Mouse (Mus musculus) bone marrow macrophage, adult 2 months (primary cell): ENCODE measurements around the gene Gm20708.

ENCODE experiments used
- CTCF ChIP-seq: IDR thresholded peaks from 2 replicates; pipeline ENCODE4 v1.5.1; 2012; ENCODE audit warnings: low read depth, mild to moderate bottlenecking, low read length, moderate library complexity
- POLR2A ChIP-seq: IDR thresholded peaks from 2 replicates; pipeline ENCODE4 v1.6.1; 2012; ENCODE audit warnings: mild to moderate bottlenecking, low read depth, low read length, borderline replicate concordance

- no peak for TF ChIP-seq CTCF
- no peak for TF ChIP-seq POLR2A
Measured at GRCm38 (mm10) chr11:117846640-117847039, 37.2 kb downstream of the Gm20708 start.
